Mouse (Mus musculus): ENCODE measurements around the gene Dlg2. TPM values are rescaled to one million over a fixed set of nuclear protein-coding genes. Genes with fewer than 3 reads are reported as not detected.

Gene Dlg2
- polyA plus RNA-seq, 1 experiment, result not detected

GRCm38 (mm10) chr7:91154096-91154495 is 677.6 kb downstream of the Dlg2 start:
- Histone ChIP-seq H3K4me1 (ENCODE audit: control insufficient read depth, insufficient read depth, low read length) (no peaks in the 10 kb centered on the region), H3K4me3 (ENCODE audit: insufficient read depth, low read length) (no peak overlapping the region), H3K27ac (ENCODE audit: insufficient read depth, low read depth, low read length) (no peak overlapping the region)
- TF ChIP-seq CTCF (IDR thresholded peaks at IDR 0.05; ENCODE audit: low read depth, low read length) (no peak), POLR2A (IDR thresholded peaks at IDR 0.05; ENCODE audit: borderline replicate concordance, low read depth, low read length) (no peak)

GRCm38 (mm10) chr7:91159144-91159543 is 682.7 kb downstream of the Dlg2 start:
- no peak overlapping the region for H3K4me3 ChIP-seq (ENCODE audit: insufficient read depth, low read length)
- TF ChIP-seq CTCF (IDR thresholded peaks at IDR 0.05; ENCODE audit: low read depth, low read length), result no peak
- no peak for TF ChIP-seq POLR2A (IDR thresholded peaks at IDR 0.05; ENCODE audit: borderline replicate concordance, low read depth, low read length)
- no peaks in the 10 kb centered on the region for H3K4me1 ChIP-seq (ENCODE audit: control insufficient read depth, insufficient read depth, low read length)
- H3K27ac ChIP-seq (ENCODE audit: insufficient read depth, low read depth, low read length), result no peak overlapping the region

DNA sequence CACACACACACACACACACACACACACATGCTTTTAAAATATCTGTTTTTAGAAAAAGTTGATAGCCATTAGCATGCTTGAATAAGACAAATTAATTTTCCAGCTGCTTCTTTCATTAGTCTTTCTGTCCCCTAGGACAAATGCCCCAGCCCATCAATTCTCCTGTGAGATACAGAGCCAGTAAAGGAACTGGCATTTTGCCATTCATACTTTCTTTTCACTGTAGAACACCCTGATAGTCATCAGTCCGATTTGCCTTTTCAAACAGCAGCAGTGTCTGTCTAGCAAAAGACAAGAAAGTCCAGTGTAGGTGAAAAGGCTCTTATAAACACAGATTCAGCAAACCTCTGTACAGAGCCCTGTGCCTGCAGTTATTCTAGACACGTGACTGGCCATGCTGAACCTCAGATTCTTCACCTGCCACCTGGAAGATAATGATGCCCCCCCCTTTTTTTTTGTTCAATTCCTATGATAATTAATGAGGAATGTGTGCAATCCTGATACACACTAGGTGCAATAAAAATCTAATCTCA is 685.2 kb downstream of the Dlg2 start:
- TF ChIP-seq CTCF (IDR thresholded peaks at IDR 0.05; ENCODE audit: low read depth, low read length), result no peak
- TF ChIP-seq POLR2A (IDR thresholded peaks at IDR 0.05; ENCODE audit: borderline replicate concordance, low read depth, low read length), result no peak
- Histone ChIP-seq H3K4me3 (ENCODE audit: insufficient read depth, low read length) (no peak overlapping the region), H3K27ac (ENCODE audit: insufficient read depth, low read depth, low read length) (no peak overlapping the region), H3K4me1 (ENCODE audit: control insufficient read depth, insufficient read depth, low read length) (no peaks in the 10 kb centered on the region)

- TF ChIP-seq CTCF (IDR thresholded peaks at IDR 0.05; ENCODE audit: low read depth, low read length) (no peak), POLR2A (IDR thresholded peaks at IDR 0.05; ENCODE audit: borderline replicate concordance, low read depth, low read length) (no peak)
- Histone ChIP-seq H3K4me3 (ENCODE audit: insufficient read depth, low read length) (no peak overlapping the region), H3K4me1 (ENCODE audit: control insufficient read depth, insufficient read depth, low read length) (no peaks in the 10 kb centered on the region), H3K27ac (ENCODE audit: insufficient read depth, low read depth, low read length) (no peak overlapping the region)
Measured at GRCm38 (mm10) chr7:91173560-91173959, 697.1 kb downstream of the Dlg2 start.

DNA sequence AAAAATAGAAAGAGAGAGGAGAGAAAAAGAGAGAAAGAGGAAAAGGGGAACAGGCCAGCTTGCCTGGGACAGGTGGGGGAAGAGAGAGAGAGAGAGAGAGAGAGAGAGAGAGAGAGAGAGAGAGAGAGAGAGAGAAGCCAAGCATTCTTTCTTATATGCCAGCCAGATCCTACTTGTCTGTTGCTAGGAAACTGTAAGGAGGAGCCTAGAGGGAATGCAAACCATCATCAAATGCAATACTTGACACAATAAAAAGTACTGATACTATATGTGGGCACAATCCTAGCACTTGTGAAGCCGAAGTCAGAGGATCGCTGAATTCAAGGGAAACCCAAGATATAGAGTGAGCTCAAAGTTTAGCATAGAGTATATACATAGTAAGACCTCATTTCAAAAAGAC is 711.7 kb downstream of the Dlg2 start:
- H3K4me3 ChIP-seq (ENCODE audit: insufficient read depth, low read length), result no peak overlapping the region
- TF ChIP-seq CTCF (IDR thresholded peaks at IDR 0.05; ENCODE audit: low read depth, low read length), result no peak
- H3K27ac ChIP-seq (ENCODE audit: insufficient read depth, low read depth, low read length), result no peak overlapping the region
- H3K4me1 ChIP-seq (ENCODE audit: control insufficient read depth, insufficient read depth, low read length), result no peaks in the 10 kb centered on the region

- TF ChIP-seq CTCF (IDR thresholded peaks at IDR 0.05; ENCODE audit: low read depth, low read length) (no peak), POLR2A (IDR thresholded peaks at IDR 0.05; ENCODE audit: borderline replicate concordance, low read depth, low read length) (no peak)
- no peak overlapping the region for H3K27ac ChIP-seq (ENCODE audit: insufficient read depth, low read depth, low read length)
- no peak overlapping the region for H3K4me3 ChIP-seq (ENCODE audit: insufficient read depth, low read length)
- no peaks in the 10 kb centered on the region for H3K4me1 ChIP-seq (ENCODE audit: control insufficient read depth, insufficient read depth, low read length)
Measured at GRCm38 (mm10) chr7:91199372-91199771, 722.9 kb downstream of the Dlg2 start.

- H3K4me3 ChIP-seq (ENCODE audit: insufficient read depth, low read length), result no peak overlapping the region
- no peaks in the 10 kb centered on the region for H3K4me1 ChIP-seq (ENCODE audit: control insufficient read depth, insufficient read depth, low read length)
Measured at GRCm38 (mm10) chr7:91208083-91208852, 731.8 kb downstream of the Dlg2 start.

DNA sequence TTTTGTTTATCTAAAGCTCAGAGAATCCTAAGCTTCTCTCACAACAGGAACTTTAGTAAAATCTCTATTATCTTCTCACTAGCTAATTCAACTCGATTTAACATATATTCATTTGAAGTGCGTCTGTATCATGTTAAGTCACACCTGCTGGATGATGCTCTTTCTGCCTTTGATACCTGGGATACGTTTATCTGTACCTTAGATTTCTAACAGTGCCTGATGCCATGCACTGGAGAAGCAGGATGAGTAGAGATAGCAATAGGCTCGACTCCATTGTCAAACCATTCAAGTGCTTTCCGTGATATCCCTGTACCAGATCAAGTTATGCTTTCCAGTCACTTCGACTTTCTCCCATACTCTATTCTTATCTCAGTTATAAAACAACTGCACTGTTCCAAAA is 732.5 kb downstream of the Dlg2 start:
- TF ChIP-seq POLR2A (IDR thresholded peaks at IDR 0.05; ENCODE audit: borderline replicate concordance, low read depth, low read length) (no peak), CTCF (IDR thresholded peaks at IDR 0.05; ENCODE audit: low read depth, low read length) (no peak)
- Histone ChIP-seq H3K4me3 (ENCODE audit: insufficient read depth, low read length) (no peak overlapping the region), H3K4me1 (ENCODE audit: control insufficient read depth, insufficient read depth, low read length) (no peaks in the 10 kb centered on the region), H3K27ac (ENCODE audit: insufficient read depth, low read depth, low read length) (no peak overlapping the region)

More at GRCm38 (mm10) chr7:91208083-91208852, 731.8 kb downstream of the Dlg2 start:
- H3K27ac ChIP-seq (ENCODE audit: insufficient read depth, low read depth, low read length), result no peak overlapping the region
- no peak for TF ChIP-seq POLR2A (IDR thresholded peaks at IDR 0.05; ENCODE audit: borderline replicate concordance, low read depth, low read length)
- TF ChIP-seq CTCF (IDR thresholded peaks at IDR 0.05; ENCODE audit: low read depth, low read length), result no peak

DNA sequence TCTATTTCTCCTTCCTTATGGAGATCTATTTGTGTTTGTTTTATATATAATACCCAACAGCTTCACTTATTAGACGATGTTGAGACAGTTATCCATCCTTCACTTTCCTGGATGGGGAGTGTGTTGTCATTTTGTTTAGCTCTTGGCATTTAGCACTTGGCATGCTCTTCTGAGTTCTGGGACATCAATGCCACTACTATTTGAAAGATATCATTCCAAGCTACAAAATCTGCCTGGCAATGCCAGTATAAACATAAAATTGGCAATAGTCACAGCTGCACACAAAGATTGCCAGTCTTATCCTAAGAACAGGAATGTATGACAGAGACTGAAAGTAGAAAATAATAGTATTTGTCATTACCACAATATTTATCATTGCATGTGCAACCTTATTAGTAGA is 735.8 kb downstream of the Dlg2 start:
- no peaks in the 10 kb centered on the region for H3K4me1 ChIP-seq (ENCODE audit: control insufficient read depth, insufficient read depth, low read length)
- H3K27ac ChIP-seq (ENCODE audit: insufficient read depth, low read depth, low read length), result no peak overlapping the region
- TF ChIP-seq POLR2A (IDR thresholded peaks at IDR 0.05; ENCODE audit: borderline replicate concordance, low read depth, low read length), result no peak
- no peak for TF ChIP-seq CTCF (IDR thresholded peaks at IDR 0.05; ENCODE audit: low read depth, low read length)
- no peak overlapping the region for H3K4me3 ChIP-seq (ENCODE audit: insufficient read depth, low read length)

GRCm38 (mm10) chr7:91214921-91215320 is 738.4 kb downstream of the Dlg2 start:
- no peaks in the 10 kb centered on the region for H3K4me1 ChIP-seq (ENCODE audit: control insufficient read depth, insufficient read depth, low read length)
- H3K27ac ChIP-seq (ENCODE audit: insufficient read depth, low read depth, low read length), result no peak overlapping the region
- H3K4me3 ChIP-seq (ENCODE audit: insufficient read depth, low read length), result no peak overlapping the region
- TF ChIP-seq CTCF (IDR thresholded peaks at IDR 0.05; ENCODE audit: low read depth, low read length) (no peak), POLR2A (IDR thresholded peaks at IDR 0.05; ENCODE audit: borderline replicate concordance, low read depth, low read length) (no peak)

Data from bone marrow macrophage, adult 2 months (primary cell).